Mouse (Mus musculus) C2C12 (cell line): ENCODE data around the gene Phb2. TPM values are rescaled to one million over a fixed set of nuclear protein-coding genes. Genes with fewer than 3 reads are reported as not detected.
"Not testable (repeated sequence)": the region's sequence is repeated elsewhere in the genome, so short reads cannot be mapped to it uniquely, and the experiment has no call there.

Source experiments
- H3K27me3 ChIP-seq: one replicate; pipeline ENCODE4 v1.6.1; 2011; ENCODE audit not compliant: control insufficient read depth, insufficient read depth, insufficient read length
- H3K36me3 ChIP-seq: one replicate; pipeline ENCODE4 v1.6.1; 2011; ENCODE audit not compliant: control insufficient read depth, insufficient read depth
- H3K4me3 ChIP-seq: one replicate; pipeline ENCODE4 v1.5.1; 2011; ENCODE audit warnings: mild to moderate bottlenecking, control low read depth; ENCODE audit not compliant: poor library complexity, insufficient read depth, severe bottlenecking
- H3K79me2 ChIP-seq: one replicate; pipeline ENCODE4 v1.6.1; 2011; ENCODE audit not compliant: control insufficient read depth, insufficient read depth
- H3K79me3 ChIP-seq: one replicate; pipeline ENCODE4 v1.6.1; 2011; ENCODE audit warnings: low read depth, control low read depth
- H3ac ChIP-seq: one replicate; pipeline ENCODE3; 2011; ENCODE audit warnings: low read depth; ENCODE audit not compliant: control insufficient read depth, insufficient read length
- CEBPB ChIP-seq: IDR thresholded peaks from one replicate; pipeline ENCODE4 v1.6.1; 2011; ENCODE audit warnings: low read depth, mild to moderate bottlenecking, control low read depth, moderate library complexity
- CTCF ChIP-seq: IDR thresholded peaks from one replicate; pipeline ENCODE4 v1.5.1; 2011; ENCODE audit not compliant: control insufficient read depth, insufficient read depth, insufficient read length
- FOSL1 ChIP-seq: IDR thresholded peaks from one replicate; pipeline ENCODE4 v1.8.0; 2011; ENCODE audit warnings: mild to moderate bottlenecking, low read length; ENCODE audit not compliant: poor library complexity, insufficient read depth, severe bottlenecking
- MAX ChIP-seq: IDR thresholded peaks from one replicate; pipeline ENCODE4 v1.6.1; 2011; ENCODE audit warnings: mild to moderate bottlenecking, control low read depth
- MYOD1 ChIP-seq: IDR thresholded peaks from one replicate; pipeline ENCODE4 v1.6.1; 2011; ENCODE audit warnings: low read depth; ENCODE audit not compliant: control insufficient read depth, insufficient read length
- MYOG ChIP-seq: IDR thresholded peaks from one replicate; pipeline ENCODE4 v1.6.1; 2011; ENCODE audit not compliant: control insufficient read depth, insufficient read length; ENCODE audit errors: extremely low read depth
- USF1 ChIP-seq: IDR thresholded peaks from one replicate; pipeline ENCODE4 v1.6.1; 2011; ENCODE audit warnings: low read depth, mild to moderate bottlenecking, control low read depth, moderate library complexity
- polyA plus RNA-seq: library from polyadenylated mRNA; unstranded; fragments of >200 nt; fragmentation: generic; extraction: Trizol; gene quantifications from one replicate; pipeline ENCODE4 v1.2.1, GENCODE M21; 2012; ENCODE audit warnings: missing spikeins

Gene Phb2
- polyA plus RNA-seq, 1 experiment, result 456 TPM

DNA sequence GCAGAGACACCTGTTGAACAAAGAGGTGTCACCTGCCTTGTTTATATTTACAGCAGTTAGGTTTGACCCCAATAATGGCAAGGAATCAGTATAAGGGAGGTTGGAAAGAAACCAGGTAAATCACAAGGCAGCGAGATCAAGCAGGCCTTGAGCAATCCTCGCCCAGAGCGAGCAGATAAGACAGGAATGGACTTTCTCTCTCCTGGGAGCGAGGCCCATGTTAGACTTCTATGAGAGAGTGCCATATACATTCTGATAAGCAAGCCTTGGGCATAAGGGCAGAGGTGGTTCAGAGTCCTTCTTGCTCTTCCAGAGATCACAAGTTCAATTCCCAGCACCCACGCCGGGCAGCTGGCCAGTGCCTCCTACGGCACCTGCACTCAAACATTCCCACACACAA, 33.4 kb upstream of the Phb2 start:
- no peaks in the 10 kb centered on the region for H3K27me3 ChIP-seq
- no peak overlapping the region for H3K4me3 ChIP-seq
- H3K79me3 ChIP-seq, result no peaks in the 10 kb centered on the region
- no peak overlapping the region for H3ac ChIP-seq
- no peaks in the 10 kb centered on the region for H3K79me2 ChIP-seq
- TF ChIP-seq MYOG (no peak), USF1 (no peak), CTCF (no peak), CEBPB (no peak), MYOD1 (no peak)
- H3K36me3 ChIP-seq, result no peaks in the 10 kb centered on the region

DNA sequence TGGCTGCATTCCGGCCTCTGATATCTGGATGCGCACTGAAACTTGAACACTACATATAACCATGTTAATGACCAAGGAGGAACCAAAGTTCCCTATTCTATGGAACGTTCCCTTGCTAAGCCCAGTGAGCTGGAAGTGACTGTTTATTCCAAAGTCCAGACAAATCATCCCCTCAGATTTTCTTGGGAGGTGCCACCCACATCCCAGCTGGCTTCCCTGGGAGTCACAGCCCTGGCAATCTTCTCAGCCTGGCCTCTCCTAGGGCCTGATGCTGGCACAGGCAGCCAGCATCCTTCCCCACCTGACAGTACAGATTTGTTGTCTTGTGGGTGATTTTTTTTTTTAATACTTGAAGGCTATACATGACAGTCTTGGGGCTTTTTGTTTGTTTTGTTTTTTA, 32.6 kb upstream of the Phb2 start:
- no peaks in the 10 kb centered on the region for H3K79me2 ChIP-seq
- H3K27me3 ChIP-seq, result no peaks in the 10 kb centered on the region
- H3K36me3 ChIP-seq, result no peaks in the 10 kb centered on the region
- H3K79me3 ChIP-seq, result no peaks in the 10 kb centered on the region
- no peak for TF ChIP-seq MYOD1
- no peak for TF ChIP-seq FOSL1
- TF ChIP-seq CTCF, result no peak
- no peak for TF ChIP-seq MAX
- TF ChIP-seq CEBPB, result no peak
- no peak for TF ChIP-seq MYOG
- no peak for TF ChIP-seq USF1
- no peak overlapping the region for H3ac ChIP-seq
- no peak overlapping the region for H3K4me3 ChIP-seq

DNA sequence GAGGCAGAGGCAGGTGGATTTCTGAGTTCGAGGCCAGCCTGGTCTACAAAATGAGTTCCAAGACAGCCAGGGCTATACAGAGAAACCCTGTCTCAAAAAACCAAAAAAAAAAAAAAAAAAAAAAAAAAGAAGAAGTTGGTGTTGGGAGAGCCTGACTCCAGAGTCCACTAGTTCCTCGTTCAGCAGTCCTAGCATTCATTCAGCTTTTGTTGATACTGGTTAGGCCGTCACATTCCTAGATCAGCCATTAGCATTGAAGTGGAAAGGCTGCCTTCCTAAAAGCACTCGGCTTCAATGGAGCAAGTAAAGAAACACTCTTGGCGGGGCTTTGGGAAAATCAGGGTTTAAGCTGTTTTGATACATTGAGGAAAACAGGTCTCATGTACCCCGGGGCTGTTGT, 29.8 kb upstream of the Phb2 start:
- H3K4me3 ChIP-seq, H3K79me2 ChIP-seq, H3ac ChIP-seq, H3K79me3 ChIP-seq, H3K36me3 ChIP-seq, H3K27me3 ChIP-seq: not testable (repeated sequence)

DNA sequence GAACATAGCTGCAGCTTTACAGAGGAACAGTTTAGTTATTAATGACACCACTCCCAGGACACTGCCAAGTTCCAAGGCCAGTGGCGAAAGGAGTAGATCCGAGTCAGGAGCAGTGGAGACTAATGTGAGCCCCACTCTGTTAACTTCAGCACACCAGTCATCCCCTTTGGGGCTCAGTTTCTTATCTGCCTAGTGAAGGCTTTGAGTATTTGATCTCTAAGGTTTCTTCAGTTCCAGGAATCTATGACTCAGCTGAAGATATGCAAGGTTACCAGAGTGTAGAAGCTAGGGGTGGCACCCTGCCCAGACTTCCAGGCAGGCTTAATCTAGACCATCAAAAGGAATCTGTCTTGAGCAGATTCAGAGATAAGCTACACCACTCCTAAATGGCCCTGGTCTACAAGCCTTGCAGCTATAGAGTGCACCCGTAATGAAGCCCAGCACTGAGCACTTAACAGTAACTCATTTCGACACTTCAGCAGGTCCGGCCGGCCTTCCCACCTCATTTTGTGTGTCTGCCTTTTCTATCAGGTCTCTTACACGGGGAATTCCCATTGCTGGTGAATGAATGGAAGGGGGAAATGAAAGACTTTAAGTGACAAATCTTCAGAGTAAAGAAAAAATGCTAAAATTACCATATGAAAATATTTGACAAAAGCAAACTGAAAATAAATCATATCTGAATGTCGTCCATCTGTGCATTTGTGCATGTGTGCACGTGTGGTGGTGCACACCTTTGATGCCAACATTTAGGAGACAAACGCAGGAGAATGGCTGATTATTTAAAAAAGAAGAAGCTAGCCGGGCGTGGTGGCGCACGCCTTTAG, 28.3 kb upstream of the Phb2 start:
- TF ChIP-seq MYOG, result no peak
- no peak for TF ChIP-seq CTCF
- no peak for TF ChIP-seq USF1
- no peak for TF ChIP-seq FOSL1
- TF ChIP-seq MAX, result no peak
- H3K36me3 ChIP-seq, result no peaks in the 10 kb centered on the region
- no peak overlapping the region for H3K4me3 ChIP-seq
- no peaks in the 10 kb centered on the region for H3K79me2 ChIP-seq
- H3K79me3 ChIP-seq, result no peaks in the 10 kb centered on the region
- no peak overlapping the region for H3ac ChIP-seq
- H3K27me3 ChIP-seq, result no peaks in the 10 kb centered on the region

DNA sequence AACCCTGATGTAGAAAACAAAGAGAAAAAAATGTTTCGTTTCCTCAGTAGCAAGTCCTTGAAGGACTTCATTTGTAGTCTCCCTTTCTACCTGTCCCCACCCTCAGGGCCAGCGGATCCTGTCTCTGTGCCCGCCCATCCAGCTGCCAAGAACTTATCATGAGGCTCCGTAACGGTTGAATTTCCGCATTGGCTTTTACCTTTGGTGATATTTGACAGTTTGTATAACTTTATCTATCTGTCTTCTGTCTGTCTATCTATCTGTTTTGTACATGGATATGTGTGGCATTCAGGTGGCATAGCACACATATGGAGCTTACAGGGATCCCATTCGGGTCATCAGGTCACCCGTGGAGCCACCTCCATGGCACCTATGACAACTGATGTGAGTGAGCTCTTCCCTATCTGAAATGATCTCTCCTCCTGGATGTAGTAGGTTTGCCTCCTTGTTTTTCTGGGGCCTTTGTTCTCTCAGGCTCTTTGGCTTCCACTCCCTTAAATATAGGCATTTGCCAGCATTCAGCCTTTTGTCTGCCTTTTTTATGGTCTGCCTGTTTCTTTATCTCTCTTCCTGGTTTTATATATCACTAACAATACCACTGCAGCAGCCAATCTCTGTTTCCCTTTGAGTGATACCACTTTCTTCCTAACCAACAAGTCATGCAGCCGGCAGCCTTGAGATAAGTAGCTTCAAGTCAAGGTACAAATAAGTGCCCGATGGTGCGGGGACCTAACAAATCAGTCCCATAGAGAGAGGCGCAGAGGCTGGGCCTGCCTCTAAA, 26.3 kb upstream of the Phb2 start:
- TF ChIP-seq MYOG (no peak), CEBPB (no peak), FOSL1 (no peak), MYOD1 (no peak), MAX (no peak), CTCF (no peak), USF1 (no peak)
- no peaks in the 10 kb centered on the region for H3K79me3 ChIP-seq
- H3ac ChIP-seq, result no peak overlapping the region
- H3K27me3 ChIP-seq, result no peaks in the 10 kb centered on the region
- no peak overlapping the region for H3K4me3 ChIP-seq
- no peaks in the 10 kb centered on the region for H3K79me2 ChIP-seq
- no peaks in the 10 kb centered on the region for H3K36me3 ChIP-seq

DNA sequence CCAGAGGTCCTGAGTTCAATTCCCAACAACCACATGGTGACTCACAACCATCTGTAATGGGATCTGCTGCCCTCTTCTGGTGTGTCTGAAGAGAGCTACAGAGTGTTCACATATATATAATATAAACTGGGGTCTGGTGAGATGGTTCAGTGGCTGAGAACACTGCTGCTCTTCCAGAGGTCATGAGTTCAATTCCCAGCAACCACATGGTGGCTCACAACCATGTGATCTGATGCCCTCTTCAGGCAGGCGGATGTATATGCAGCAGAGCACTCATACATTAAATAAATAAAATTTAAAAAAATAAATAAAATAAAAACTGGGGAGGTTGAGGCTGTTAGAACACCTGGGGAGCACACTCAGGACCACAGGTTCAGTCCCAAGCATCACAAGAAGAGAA, 25.5 kb upstream of the Phb2 start:
- H3K79me2 ChIP-seq, H3K4me3 ChIP-seq, H3ac ChIP-seq, H3K36me3 ChIP-seq, H3K79me3 ChIP-seq, H3K27me3 ChIP-seq: not testable (repeated sequence)
